Mouse (Mus musculus): Measurements from ENCODE around the gene Eomes.

DNA sequence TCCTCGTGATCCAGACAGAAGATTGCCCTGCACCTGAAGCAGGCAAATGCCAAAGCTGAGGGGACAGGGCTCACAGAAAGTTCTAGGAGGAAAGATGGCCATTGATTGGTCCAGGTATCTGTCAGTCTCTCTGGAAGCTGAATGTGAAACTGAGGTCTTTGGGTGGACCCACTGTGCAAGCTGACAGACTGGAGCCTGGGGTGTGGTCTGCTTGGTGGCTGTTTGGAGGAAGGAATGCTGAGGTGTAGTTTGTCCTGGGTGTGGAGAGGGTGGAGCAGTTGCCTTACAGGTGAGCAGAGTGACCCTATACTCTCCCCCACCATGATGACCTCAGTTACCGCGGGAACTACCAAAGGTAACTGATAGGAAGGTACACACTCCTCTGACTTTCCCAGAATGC is 18.9 kb downstream of the Eomes start:
- TF ChIP-seq CTCF (conservative IDR thresholded peaks at IDR 0.05 in 1 of 2, IDR thresholded peaks at IDR 0.05 in 1 of 2; ENCODE audit: low read depth in 2 of 2, low read length in 2 of 2) (no peak), E2F4 (IDR thresholded peaks at IDR 0.05; ENCODE audit: insufficient replicate concordance, low read depth, low read length) (no peak), MAX (IDR thresholded peaks at IDR 0.05; ENCODE audit: low read length) (no peak), USF2 (conservative IDR thresholded peaks at IDR 0.05; ENCODE audit: low read depth, low read length) (no peak), MYC (IDR thresholded peaks at IDR 0.05; ENCODE audit: low read depth, low read length) (no peak), SMC3 (IDR thresholded peaks at IDR 0.05; ENCODE audit: low read depth, low read length) (no peak), POLR2A (IDR thresholded peaks at IDR 0.05; ENCODE audit: low read depth, low read length) (no peak), POLR2AphosphoS2 (IDR thresholded peaks at IDR 0.05; ENCODE audit: low read depth, low read length) (no peak), MEF2A (IDR thresholded peaks at IDR 0.05; ENCODE audit: borderline replicate concordance, low read depth, low read length) (no peak)

Measured in CH12.LX (cell line).